Mouse (Mus musculus) myocyte (in vitro differentiated cells): ENCODE data around the gene Castor2. TPM values are rescaled to one million over a fixed set of nuclear protein-coding genes. Genes with fewer than 3 reads are reported as not detected.

Source experiments
- H3K27me3 ChIP-seq: one replicate; pipeline ENCODE4 v1.6.1; 2011; ENCODE audit not compliant: control insufficient read depth, insufficient read depth, insufficient read length
- H3K36me3 ChIP-seq: one replicate; pipeline ENCODE4 v1.6.1; 2011; ENCODE audit not compliant: control insufficient read depth, insufficient read depth
- H3K4me2 ChIP-seq: one replicate; pipeline ENCODE4 v1.6.1; 2011; ENCODE audit warnings: low read depth, control low read depth
- H3K4me3 ChIP-seq: one replicate; pipeline ENCODE4 v1.5.1; 2011; ENCODE audit warnings: mild to moderate bottlenecking, control low read depth, moderate library complexity
- H3K79me2 ChIP-seq: one replicate; pipeline ENCODE4 v1.6.1; 2011; ENCODE audit not compliant: control insufficient read depth, insufficient read depth
- H3ac ChIP-seq: one replicate; pipeline ENCODE4 v1.6.1; 2011; ENCODE audit not compliant: control insufficient read depth, insufficient read length
- CEBPB ChIP-seq: IDR thresholded peaks from 2 replicates; pipeline ENCODE4 v1.6.1; 2011; ENCODE audit warnings: mild to moderate bottlenecking, moderate library complexity; ENCODE audit not compliant: poor library complexity, insufficient read depth, severe bottlenecking
- E2F4 ChIP-seq: IDR thresholded peaks from one replicate; pipeline ENCODE4 v1.6.1; 2011; ENCODE audit warnings: mild to moderate bottlenecking, control low read depth, moderate library complexity; ENCODE audit not compliant: insufficient read depth
- MAX ChIP-seq: IDR thresholded peaks from one replicate; pipeline ENCODE4 v1.6.1; 2011; ENCODE audit warnings: low read depth, mild to moderate bottlenecking, control low read depth
- MYOD1 ChIP-seq, 3 experiments: IDR thresholded peaks; one replicate each; pipeline ENCODE4 v1.6.1; 2011; ENCODE audit warnings: control low read depth in 2 of 3, low read depth in 2 of 3, mild to moderate bottlenecking in 2 of 3, moderate library complexity in 1 of 3; ENCODE audit not compliant: insufficient read length in 2 of 3, control insufficient read depth in 1 of 3
- MYOG ChIP-seq, 3 experiments: IDR thresholded peaks; one replicate each; pipeline ENCODE4 v1.6.1; 2011; ENCODE audit warnings: control low read depth in 2 of 3, low read depth in 2 of 3, mild to moderate bottlenecking in 2 of 3; ENCODE audit not compliant: insufficient read length in 2 of 3, control insufficient read depth in 1 of 3, insufficient read depth in 1 of 3
- POLR2A ChIP-seq: IDR thresholded peaks from one replicate; pipeline ENCODE4 v1.6.1; 2011; ENCODE audit warnings: low read depth, mild to moderate bottlenecking, control low read depth, moderate library complexity; ENCODE audit not compliant: insufficient read length
- POLR2AphosphoS2 ChIP-seq: IDR thresholded peaks from one replicate; pipeline ENCODE4 v1.6.1; 2011; ENCODE audit warnings: low read depth, control low read depth; ENCODE audit not compliant: insufficient read length
- REST ChIP-seq: IDR thresholded peaks from one replicate; pipeline ENCODE4 v1.6.1; 2011; ENCODE audit warnings: mild to moderate bottlenecking, control low read depth, moderate library complexity; ENCODE audit not compliant: insufficient read depth, insufficient read length
- SRF ChIP-seq: IDR thresholded peaks from one replicate; pipeline ENCODE4 v1.6.1; 2011; ENCODE audit warnings: low read depth; ENCODE audit not compliant: control insufficient read depth, insufficient read length
- TCF12 ChIP-seq: IDR thresholded peaks from one replicate; pipeline ENCODE4 v1.6.1; 2011; ENCODE audit warnings: mild to moderate bottlenecking, control low read depth; ENCODE audit not compliant: poor library complexity, insufficient read depth, severe bottlenecking
- TCF3 ChIP-seq: IDR thresholded peaks from one replicate; pipeline ENCODE4 v1.6.1; 2011; ENCODE audit warnings: low read depth, control low read depth; ENCODE audit not compliant: insufficient read length
- USF1 ChIP-seq: IDR thresholded peaks from one replicate; pipeline ENCODE4 v1.6.1; 2011; ENCODE audit warnings: low read depth, mild to moderate bottlenecking, control low read depth, moderate library complexity
- polyA plus RNA-seq: library from polyadenylated mRNA; unstranded; fragments of >200 nt; fragmentation: generic; extraction: Trizol; gene quantifications from one replicate; pipeline ENCODE4 v1.2.1, GENCODE M21; 2012; ENCODE audit warnings: missing spikeins

Gene Castor2
- polyA plus RNA-seq, 1 experiment: 7.3 TPM

GRCm38 (mm10) chr5:134188571-134188970 is 89.1 kb downstream of the Castor2 start:
- Histone ChIP-seq H3K4me3 (no peak overlapping the region), H3K27me3 (no peaks in the 10 kb centered on the region), H3ac (no peak overlapping the region), H3K79me2 (peaks cover under 1% of the 10 kb centered on the region), H3K36me3 (no peaks in the 10 kb centered on the region), H3K4me2 (no peak overlapping the region)
- peak in 1 of 3 experiments; percentile 4 for TF ChIP-seq MYOD1 (IDR thresholded peaks at IDR 0.05; ENCODE audit: control insufficient read depth in 1 of 3, insufficient read length in 2 of 3, low read depth in 2 of 3)
- no peak for TF ChIP-seq POLR2A

DNA sequence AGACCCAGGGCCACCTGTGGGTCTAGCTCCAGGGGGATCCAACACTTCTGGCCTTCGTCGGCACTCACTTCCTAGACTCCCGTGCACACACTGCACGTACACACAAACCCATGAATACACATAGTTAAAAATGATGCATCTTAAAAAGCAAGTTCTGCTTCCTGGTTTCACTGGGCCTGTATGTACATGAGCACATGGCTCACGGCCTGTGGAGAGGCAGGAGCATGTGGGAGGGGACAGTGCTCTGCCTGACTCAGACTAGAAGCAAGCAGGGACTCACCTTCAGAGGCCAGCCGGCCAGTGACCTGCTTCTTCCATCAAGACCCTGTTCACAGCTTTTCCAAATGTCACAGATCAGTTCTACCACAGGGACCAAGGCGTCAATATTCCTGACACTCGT is 94.2 kb downstream of the Castor2 start:
- Histone ChIP-seq H3K27me3 (no peaks in the 10 kb centered on the region), H3K4me3 (no peak overlapping the region), H3K4me2 (no peak overlapping the region), H3ac (no peak overlapping the region), H3K79me2 (no peaks in the 10 kb centered on the region), H3K36me3 (no peaks in the 10 kb centered on the region)
- no peak for TF ChIP-seq CEBPB
- TF ChIP-seq MYOG (IDR thresholded peaks at IDR 0.05; ENCODE audit: control insufficient read depth in 1 of 3, insufficient read depth in 1 of 3, insufficient read length in 2 of 3, low read depth in 2 of 3): no peak
- TF ChIP-seq MAX: no peak
- TF ChIP-seq TCF12: no peak
- TF ChIP-seq REST: no peak
- TF ChIP-seq POLR2AphosphoS2: no peak
- no peak for TF ChIP-seq POLR2A
- no peak for TF ChIP-seq MYOD1 (IDR thresholded peaks at IDR 0.05; ENCODE audit: control insufficient read depth in 1 of 3, insufficient read length in 2 of 3, low read depth in 2 of 3)
- no peak for TF ChIP-seq SRF
- TF ChIP-seq TCF3: no peak
- no peak for TF ChIP-seq E2F4
- no peak for TF ChIP-seq USF1

Other genes with a start within 250 kb of the Castor2 start
- gene Rcc1l, start 77.1 kb downstream of the Castor2 start, polyA plus RNA-seq: 16.9 TPM
- gene Gtf2ird2, start 84.3 kb downstream of the Castor2 start, polyA plus RNA-seq: 4.8 TPM
- gene Ncf1, start 129.9 kb downstream of the Castor2 start, polyA plus RNA-seq: 1.4 TPM
- 79.7 TPM for gene Gtf2i, start 215.0 kb downstream of the Castor2 start, polyA plus RNA-seq